Mouse (Mus musculus) heart, adult 2 months (tissue): ENCODE data around the gene Tas2r102. TPM values are rescaled to one million over a fixed set of nuclear protein-coding genes. Genes with fewer than 3 reads are reported as not detected.

ENCODE experiments used
- DNase-seq, 2 experiments: peaks; one replicate each; pipeline ENCODE4 v3.0.0; 2021
- H3K27ac ChIP-seq: fragments of 200-600 bp; 2 replicates; pipeline ENCODE4 v1.8.1; 2022
- H3K27me3 ChIP-seq: fragments of 200-500 bp; 2 replicates; pipeline ENCODE4 v1.6.1; 2012; ENCODE audit warnings: mild to moderate bottlenecking, low read length, inconsistent platforms, mixed read lengths; ENCODE audit not compliant: control insufficient read depth, insufficient read depth
- H3K36me3 ChIP-seq: fragments of 200-500 bp; 2 replicates; pipeline ENCODE4 v1.6.1; 2012; ENCODE audit warnings: low read length, inconsistent platforms; ENCODE audit not compliant: control insufficient read depth, insufficient read depth
- H3K4me1 ChIP-seq: fragments of 200-500 bp; 2 replicates; pipeline ENCODE4 v1.6.1; 2011; ENCODE audit warnings: low read length; ENCODE audit not compliant: control insufficient read depth, insufficient read depth
- H3K4me3 ChIP-seq: fragments of 200-600 bp; 2 replicates; pipeline ENCODE4 v1.8.1; 2022
- H3K79me2 ChIP-seq: fragments of 200-500 bp; replicated peaks from 2 replicates; pipeline ENCODE4 v1.6.1; 2012; ENCODE audit warnings: mild to moderate bottlenecking, inconsistent platforms, low read length, moderate library complexity, mixed read lengths; ENCODE audit not compliant: control insufficient read depth, insufficient read depth
- H3K9ac ChIP-seq: fragments of 200-500 bp; 2 replicates; pipeline ENCODE4 v1.6.1; 2012; ENCODE audit warnings: low read depth, mild to moderate bottlenecking, control low read depth, inconsistent platforms, low read length, mixed read lengths
- CTCF ChIP-seq: fragments of 200-600 bp; IDR thresholded peaks from 2 replicates; pipeline ENCODE4 v1.8.1; 2022; ENCODE audit warnings: antibody characterized with exemption, mild to moderate bottlenecking, moderate library complexity
- EP300 ChIP-seq: fragments of 200-500 bp; IDR thresholded peaks from 2 replicates; pipeline ENCODE4 v1.6.1; 2011; ENCODE audit warnings: low read depth, low read length, control low read depth; ENCODE audit not compliant: insufficient read depth
- POLR2A ChIP-seq: fragments of 200-500 bp; IDR thresholded peaks from 2 replicates; pipeline ENCODE4 v1.6.1; 2011; ENCODE audit warnings: mild to moderate bottlenecking, low read depth, low read length, control low read depth; ENCODE audit not compliant: insufficient read depth
- WGBS: fragments of 180-500 bp; shearing (Covaris S2); methylation state at CpG from one replicate; pipeline ENCODE4 v1.1.7; 2018; 5-methylcytosine and 5-hydroxymethylcytosine counted together
- intact Hi-C: fragments of 180-260 bp; cut with DNase I; formaldehyde crosslinking; loops from one replicate; pipeline ENCODE4 v1.15.1; 2025
- polyA plus RNA-seq: library from polyadenylated mRNA; depleted of rRNA; stranded (reverse); fragments of >200 nt; gene quantifications from 2 replicates; pipeline ENCODE4 v1.2.3, GENCODE M21; 2012; rRNA removed
- total RNA-seq, 2 experiments: library from RNA; stranded (reverse); gene quantifications; 2 replicates each; pipeline ENCODE4 v1.2.3; 2021

Gene Tas2r102
- total and polyA plus RNA-seq, 3 experiments = not detected

- Histone ChIP-seq H3K27me3 (no peaks in the 10 kb centered on the region), H3K36me3 (no peaks in the 10 kb centered on the region), H3K4me1 (no peaks in the 10 kb centered on the region), H3K4me3 (no peak within 1 kb of the TSS), H3K27ac (no peak within 1 kb of the TSS), H3K9ac (no peak within 1 kb of the TSS), H3K79me2 (no peaks in the 10 kb centered on the region)
- intact Hi-C loops = loop anchor here (5.0 kb wide), 1 partner anchor 170 kb away; no protein-coding TSS in a partner anchor
- no peak for DNase-seq
- WGBS = 68% methylated on average over 1 of the region's 1 CpGs
- TF ChIP-seq POLR2A = no peak
- TF ChIP-seq EP300 = no peak
- TF ChIP-seq CTCF = no peak
Measured at GRCm38 (mm10) chr6:132802518-132802917, 40.6 kb downstream of the Tas2r102 start, which contains the start of gene Tas2r117. Gene Tas2r117, plus strand, starts transcription at chr6:132802818.

Other genes starting within 250 kb of the Tas2r102 start
- not detected for gene Prh1, start 192.3 kb upstream of the Tas2r102 start, total RNA-seq
- not detected in 2 replicates for gene Prh1, start 192.3 kb upstream of the Tas2r102 start, polyA plus RNA-seq
- gene Prp2, start 166.2 kb upstream of the Tas2r102 start, total RNA-seq = not detected
- not detected in 2 replicates for gene Prp2, start 166.2 kb upstream of the Tas2r102 start, polyA plus RNA-seq
- gene A630073D07Rik, start 110.6 kb upstream of the Tas2r102 start, total RNA-seq = not detected
- not detected in 2 replicates for gene A630073D07Rik, start 110.6 kb upstream of the Tas2r102 start, polyA plus RNA-seq
- gene Tas2r120, start 105.2 kb upstream of the Tas2r102 start, total RNA-seq = not detected
- gene Tas2r120, start 105.2 kb upstream of the Tas2r102 start, polyA plus RNA-seq = not detected in 2 replicates
- gene Tas2r121, start 61.1 kb upstream of the Tas2r102 start, total RNA-seq = not detected
- gene Tas2r121, start 61.1 kb upstream of the Tas2r102 start, polyA plus RNA-seq = not detected in 2 replicates
- not detected for gene Tas2r122, start 50.2 kb upstream of the Tas2r102 start, total RNA-seq
- gene Tas2r122, start 50.2 kb upstream of the Tas2r102 start, polyA plus RNA-seq = not detected in 2 replicates
- not detected for gene Tas2r115, start 24.1 kb upstream of the Tas2r102 start, total RNA-seq
- gene Tas2r115, start 24.1 kb upstream of the Tas2r102 start, polyA plus RNA-seq = not detected in 2 replicates
- gene Tas2r124, start 7.4 kb upstream of the Tas2r102 start, total RNA-seq = not detected
- not detected in 2 replicates for gene Tas2r124, start 7.4 kb upstream of the Tas2r102 start, polyA plus RNA-seq
- gene Tas2r136, start 16.0 kb downstream of the Tas2r102 start, total RNA-seq = not detected
- gene Tas2r136, start 16.0 kb downstream of the Tas2r102 start, polyA plus RNA-seq = not detected in 2 replicates
- not detected for gene Tas2r117, start 40.7 kb downstream of the Tas2r102 start, total RNA-seq
- not detected in 2 replicates for gene Tas2r117, start 40.7 kb downstream of the Tas2r102 start, polyA plus RNA-seq
- not detected for gene Tas2r123, start 85.0 kb downstream of the Tas2r102 start, total RNA-seq
- not detected in 2 replicates for gene Tas2r123, start 85.0 kb downstream of the Tas2r102 start, polyA plus RNA-seq
- gene Tas2r116, start 93.3 kb downstream of the Tas2r102 start, total RNA-seq = not detected
- gene Tas2r116, start 93.3 kb downstream of the Tas2r102 start, polyA plus RNA-seq = not detected in 2 replicates
- not detected for gene Tas2r110, start 105.9 kb downstream of the Tas2r102 start, total RNA-seq
- gene Tas2r110, start 105.9 kb downstream of the Tas2r102 start, polyA plus RNA-seq = not detected in 2 replicates
- not detected for gene Tas2r113, start 130.9 kb downstream of the Tas2r102 start, total RNA-seq
- gene Tas2r113, start 130.9 kb downstream of the Tas2r102 start, polyA plus RNA-seq = not detected in 2 replicates
- not detected for gene Tas2r125, start 147.5 kb downstream of the Tas2r102 start, total RNA-seq
- not detected in 2 replicates for gene Tas2r125, start 147.5 kb downstream of the Tas2r102 start, polyA plus RNA-seq
- gene Tas2r129, start 189.0 kb downstream of the Tas2r102 start, total RNA-seq = not detected
- not detected in 2 replicates for gene Tas2r129, start 189.0 kb downstream of the Tas2r102 start, polyA plus RNA-seq
- gene Tas2r131, start 195.8 kb downstream of the Tas2r102 start, total RNA-seq = not detected
- gene Tas2r131, start 195.8 kb downstream of the Tas2r102 start, polyA plus RNA-seq = not detected in 2 replicates
- gene Tas2r109, start 218.8 kb downstream of the Tas2r102 start, total RNA-seq = not detected
- not detected in 2 replicates for gene Tas2r109, start 218.8 kb downstream of the Tas2r102 start, polyA plus RNA-seq